Mouse (Mus musculus) thymus, adult 2 months (tissue): ENCODE results near the gene Btbd19.

Experiments
- CTCF ChIP-seq: fragments of 200-500 bp; IDR thresholded peaks from 2 replicates; pipeline ENCODE4 v1.5.1; 2012; ENCODE audit warnings: mild to moderate bottlenecking, control low read depth, low read length, moderate library complexity, borderline replicate concordance; ENCODE audit not compliant: control insufficient read depth, poor library complexity, insufficient read depth; ENCODE audit errors: extremely low read depth
- POLR2A ChIP-seq: fragments of 200-500 bp; IDR thresholded peaks from 2 replicates; pipeline ENCODE4 v1.6.1; 2012; ENCODE audit warnings: mild to moderate bottlenecking, low read length, control low read depth, moderate library complexity; ENCODE audit not compliant: control insufficient read depth, poor library complexity, insufficient read depth; ENCODE audit errors: extremely low read depth

DNA sequence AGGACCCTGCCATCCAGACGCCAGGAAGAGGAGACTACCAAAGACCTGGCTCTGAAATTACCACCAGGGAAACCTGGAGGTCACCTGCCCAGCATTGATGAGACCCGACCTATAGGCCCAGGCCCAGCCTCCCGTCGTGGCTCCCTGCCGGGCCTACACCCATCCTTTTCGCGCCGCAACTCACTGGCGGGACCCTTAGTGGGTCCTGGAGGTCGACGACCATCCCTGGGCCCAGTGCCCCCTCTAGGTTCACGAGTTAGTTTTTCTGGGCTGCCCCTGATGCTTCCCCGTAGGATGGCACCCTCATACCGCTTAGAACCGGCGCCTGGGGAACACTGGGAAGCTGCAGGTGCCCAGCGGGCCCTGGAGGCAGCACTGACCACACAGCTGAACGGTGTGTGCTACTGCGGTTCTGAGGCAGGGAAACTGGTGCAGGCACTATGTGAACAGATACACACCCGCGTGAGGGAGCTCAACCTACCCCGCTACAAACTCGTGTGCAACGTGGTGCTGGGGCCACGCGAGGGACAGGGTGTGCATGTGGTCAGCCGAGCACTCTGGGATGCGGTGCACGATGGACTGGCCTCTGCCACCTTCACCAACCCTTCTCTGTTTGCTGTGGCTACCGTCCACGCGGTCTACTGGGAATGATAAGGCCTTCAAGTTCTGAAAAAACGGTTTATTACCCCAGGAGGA, 2.6 kb upstream of the Btbd19 start:
- no peak for TF ChIP-seq CTCF
- TF ChIP-seq POLR2A: no peak
